Mouse (Mus musculus) erythroblast, embryonic 14.5 days (primary cell): ENCODE measurements around the gene Itga7. TPM values are rescaled to one million over a fixed set of nuclear protein-coding genes. Genes with fewer than 3 reads are reported as not detected.
A peak's percentile ranks its signal among the peaks of the same experiment; 100 is the strongest.

Source experiments
- H3K27me3 ChIP-seq: 2 replicates; pipeline ENCODE4 v1.6.1; 2012; ENCODE audit warnings: inconsistent platforms; ENCODE audit not compliant: control insufficient read depth
- H3K36me3 ChIP-seq: 2 replicates; pipeline ENCODE4 v1.6.1; 2012; ENCODE audit warnings: mild to moderate bottlenecking, inconsistent platforms; ENCODE audit not compliant: control insufficient read depth
- H3K4me1 ChIP-seq: 2 replicates; pipeline ENCODE4 v1.6.1; 2012; ENCODE audit warnings: inconsistent platforms; ENCODE audit not compliant: control insufficient read depth
- H3K4me3 ChIP-seq: replicated peaks from 2 replicates; pipeline ENCODE3; 2012; ENCODE audit warnings: moderate library complexity, mild to moderate bottlenecking, inconsistent platforms
- H3K9me3 ChIP-seq: 2 replicates; pipeline ENCODE4 v1.6.1; 2012; ENCODE audit warnings: low read length, inconsistent platforms, mixed read lengths; ENCODE audit not compliant: control insufficient read depth
- GATA1 ChIP-seq: IDR thresholded peaks from 2 replicates; pipeline ENCODE4 v1.6.1; 2012; ENCODE audit warnings: low read length, inconsistent platforms, mixed read lengths
- TAL1 ChIP-seq: IDR thresholded peaks from 3 replicates; pipeline ENCODE4 v1.6.1; 2012; ENCODE audit warnings: low read length, inconsistent platforms, mixed read lengths
- polyA plus RNA-seq: library from polyadenylated mRNA; stranded (reverse); fragments of >175 nt; gene quantifications from 2 replicates; pipeline ENCODE4 v1.2.3, GENCODE M21; 2012

The Itga7 gene
- 0.07 TPM in 1 of 2 replicates, not detected in the other for polyA plus RNA-seq

DNA sequence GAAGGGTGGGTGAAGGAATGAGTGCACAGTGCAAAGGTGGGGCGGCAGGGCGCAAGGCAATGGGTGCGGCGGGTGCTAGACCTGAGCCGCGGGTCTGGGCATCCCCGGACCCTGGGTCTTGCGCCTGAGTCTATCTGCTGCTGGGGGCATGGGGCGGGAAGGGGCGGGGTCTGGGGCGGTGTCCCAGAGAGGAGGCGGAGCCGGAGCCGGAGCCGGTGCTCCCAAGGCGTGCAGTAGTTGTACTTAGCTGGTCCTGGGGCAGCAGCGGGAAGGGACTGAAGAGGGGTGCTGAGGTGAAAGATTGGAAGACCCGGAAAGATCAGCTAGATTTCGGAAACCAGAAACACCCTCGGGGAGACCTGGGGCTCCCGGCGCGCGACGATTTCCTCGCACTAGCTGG is at the start of gene Itga7:
Itga7 (plus strand) TSS at position 245 of the 400 bp plus-strand sequence.
- H3K4me3 ChIP-seq: no peak within 1 kb of the TSS
- H3K9me3 ChIP-seq: no peaks in the 10 kb centered on the region; the same call in 1 of the 2 replicates
- TF ChIP-seq TAL1: no peak
- no peak for TF ChIP-seq GATA1
- H3K36me3 ChIP-seq: no peaks in the 10 kb centered on the region
- no peaks in the 10 kb centered on the region for H3K4me1 ChIP-seq
- H3K27me3 ChIP-seq: peaks cover 74% of the 10 kb centered on the region

DNA sequence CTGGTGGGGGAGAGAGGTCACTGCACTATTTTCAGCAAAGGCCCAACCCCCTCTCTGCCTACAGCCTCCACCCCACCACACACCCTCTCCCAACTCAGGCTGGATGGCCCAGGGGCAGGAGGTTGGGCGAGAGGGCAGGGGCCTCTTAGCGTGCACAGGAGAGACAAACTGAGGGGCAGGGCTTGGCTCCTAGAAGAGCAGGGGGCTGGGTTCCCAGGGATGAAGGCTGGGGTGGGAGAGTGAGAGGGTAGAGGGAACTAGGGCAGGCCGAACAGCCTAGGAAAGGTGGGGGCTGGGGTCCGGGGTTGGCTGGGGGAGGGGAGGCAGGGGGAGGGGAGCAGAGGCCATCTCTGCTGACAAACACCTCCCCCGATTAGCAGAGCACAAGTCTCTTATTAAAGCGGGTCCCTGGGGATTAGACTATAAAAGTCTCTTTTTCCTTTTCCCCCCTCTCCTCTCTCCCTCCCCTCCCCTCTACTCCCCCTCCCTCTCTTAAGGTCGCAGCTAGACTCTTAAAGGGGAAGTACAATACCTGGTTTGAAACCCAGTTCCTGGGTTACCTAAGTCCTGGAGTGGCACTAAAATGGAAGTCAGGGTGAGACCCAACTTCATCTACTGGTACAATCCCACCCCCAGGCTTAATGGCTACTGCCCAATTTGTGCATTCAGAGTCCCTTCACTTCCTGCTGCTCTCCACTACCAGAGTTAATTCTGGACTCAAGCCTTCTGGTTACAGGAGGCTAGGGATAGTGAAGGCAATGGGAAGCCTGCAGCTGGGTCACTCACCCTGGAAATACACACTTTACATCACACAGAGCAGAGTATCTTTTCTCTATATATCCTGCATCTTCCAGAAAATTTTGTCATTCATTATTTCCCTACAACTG is 44.4 kb upstream of the Itga7 start:
- Histone ChIP-seq H3K4me1 (peaks cover 19% of the 10 kb centered on the region), H3K27me3 (peaks cover 75% of the 10 kb centered on the region), H3K4me3 (no peak overlapping the region), H3K36me3 (no peaks in the 10 kb centered on the region), H3K9me3 (peaks cover 7% of the 10 kb centered on the region; the same call in 1 of the 2 replicates)
- no peak for TF ChIP-seq TAL1

DNA sequence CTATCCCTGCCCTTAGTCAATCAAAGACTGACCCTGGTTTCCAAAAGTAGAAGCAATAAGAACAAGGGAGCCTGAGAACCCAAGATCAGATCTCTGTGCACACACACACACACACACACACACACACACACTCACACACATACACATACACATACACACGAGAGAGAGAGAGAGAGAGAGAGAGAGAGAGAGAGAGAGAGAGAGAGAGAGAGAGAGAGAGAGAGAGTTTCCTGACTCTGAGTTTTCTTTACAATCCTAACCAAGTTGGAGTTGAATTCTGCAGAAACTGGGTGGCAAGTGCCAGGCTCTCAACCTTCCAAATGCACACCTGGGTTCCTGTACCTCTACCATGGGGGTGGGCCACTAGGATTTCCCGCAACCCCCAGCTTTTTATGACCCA is 43.8 kb upstream of the Itga7 start:
- Histone ChIP-seq H3K27me3 (peaks cover 82% of the 10 kb centered on the region), H3K4me3 (no peak overlapping the region), H3K4me1 (peaks cover 19% of the 10 kb centered on the region), H3K9me3 (peaks cover 7% of the 10 kb centered on the region; the same call in 1 of the 2 replicates), H3K36me3 (no peaks in the 10 kb centered on the region)
- TF ChIP-seq GATA1: no peak

DNA sequence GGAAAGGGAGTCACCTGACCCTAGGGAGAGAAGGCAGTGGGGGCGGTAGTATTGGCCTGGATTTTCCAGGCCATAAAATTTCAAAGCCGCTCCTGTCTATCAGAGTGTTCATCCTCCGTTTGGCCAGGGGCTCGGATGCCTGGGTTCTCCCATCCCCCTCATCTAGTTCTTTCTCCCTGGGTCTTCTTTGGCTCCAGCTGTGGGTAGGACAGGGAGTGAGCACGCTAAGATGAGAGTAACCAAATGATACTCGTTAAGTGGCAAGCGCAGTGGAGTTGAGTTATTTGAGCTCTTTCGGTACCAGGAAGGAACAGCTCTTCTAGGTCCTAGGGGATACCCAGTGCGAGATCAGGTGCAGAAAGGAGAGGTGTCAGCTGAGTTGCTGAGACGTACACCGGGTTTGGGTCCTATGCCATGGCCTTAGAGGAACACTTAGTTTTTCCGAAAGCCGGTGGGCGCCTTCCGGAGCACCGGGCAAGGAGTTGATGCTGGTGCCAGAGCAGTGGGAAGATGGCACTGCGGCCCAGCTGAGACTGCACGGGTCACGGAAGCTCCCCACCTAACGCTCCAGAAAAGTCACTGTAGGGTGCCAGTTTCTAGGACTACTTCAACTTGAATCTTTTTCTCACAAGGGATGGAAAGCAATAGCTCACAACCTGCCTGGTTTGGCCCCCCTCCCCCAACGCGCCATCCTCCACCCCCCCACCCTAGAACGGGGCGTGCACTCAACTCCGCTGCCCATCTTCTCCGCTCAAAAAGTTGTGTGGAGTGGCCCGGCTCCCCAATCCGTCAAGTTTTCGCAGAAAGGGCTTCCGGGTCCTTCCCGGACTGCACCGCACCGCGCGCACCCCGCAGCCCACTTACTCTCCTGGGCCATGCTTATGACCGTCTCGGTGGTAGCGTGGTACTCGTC is 43.0 kb upstream of the Itga7 start:
- no peaks in the 10 kb centered on the region for H3K36me3 ChIP-seq
- no peak for TF ChIP-seq TAL1
- TF ChIP-seq GATA1: no peak
- H3K27me3 ChIP-seq: peaks cover 90% of the 10 kb centered on the region
- H3K4me3 ChIP-seq: peak overlapping the region; percentile 55
- peaks cover 7% of the 10 kb centered on the region; the same call in 1 of the 2 replicates for H3K9me3 ChIP-seq
- H3K4me1 ChIP-seq: peaks cover 13% of the 10 kb centered on the region

DNA sequence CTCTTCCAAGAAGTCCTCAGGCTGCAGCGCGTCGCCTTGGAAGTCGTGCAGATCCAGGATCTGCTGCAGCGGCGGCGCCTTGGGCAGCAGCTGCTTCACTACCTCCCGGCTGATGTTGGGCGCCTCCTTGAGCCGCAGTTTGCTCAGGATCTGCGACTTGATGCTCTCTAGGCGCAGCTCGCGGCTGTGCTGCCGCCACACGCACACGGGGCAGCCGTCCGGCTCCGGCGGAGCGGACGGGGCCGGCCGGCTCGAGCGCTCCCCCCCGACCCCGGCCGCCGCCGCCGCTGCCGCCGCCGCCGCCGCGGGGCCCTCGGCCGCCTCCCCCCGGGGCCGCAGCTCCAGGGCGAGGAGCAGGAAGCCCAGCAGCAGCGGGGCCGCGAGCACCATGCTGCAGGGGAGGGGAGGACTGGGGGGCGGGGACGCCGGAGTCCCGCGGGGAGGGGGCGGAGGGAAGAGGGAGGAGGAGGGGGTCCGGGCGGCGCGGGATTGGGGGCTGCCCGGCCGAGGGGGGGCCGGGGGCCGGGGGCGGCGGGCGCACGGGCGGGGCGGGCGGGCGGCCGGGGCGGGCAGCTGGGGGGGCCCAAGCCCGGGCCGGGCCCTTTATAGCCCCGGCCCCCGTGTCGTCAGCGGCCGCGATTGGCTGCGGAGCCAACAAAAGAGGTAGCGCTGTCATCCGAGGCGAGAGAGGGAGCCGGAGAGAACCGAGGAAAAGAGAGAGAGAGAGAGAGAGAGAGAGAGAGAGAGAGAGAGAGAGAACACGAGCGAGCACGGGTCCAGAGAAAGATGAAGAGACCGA is 42.1 kb upstream of the Itga7 start, which contains the start of gene Gdf11:
Gdf11 (minus strand) TSS at position 423 of the 799 bp plus-strand sequence.
- H3K27me3 ChIP-seq: peaks cover 99% of the 10 kb centered on the region
- H3K4me3 ChIP-seq: peak within 1 kb of the TSS; percentile 55
- H3K36me3 ChIP-seq: no peaks in the 10 kb centered on the region
- peaks cover 7% of the 10 kb centered on the region; the same call in 1 of the 2 replicates for H3K9me3 ChIP-seq
- no peak for TF ChIP-seq TAL1
- no peak for TF ChIP-seq GATA1
- peaks cover 6% of the 10 kb centered on the region for H3K4me1 ChIP-seq

DNA sequence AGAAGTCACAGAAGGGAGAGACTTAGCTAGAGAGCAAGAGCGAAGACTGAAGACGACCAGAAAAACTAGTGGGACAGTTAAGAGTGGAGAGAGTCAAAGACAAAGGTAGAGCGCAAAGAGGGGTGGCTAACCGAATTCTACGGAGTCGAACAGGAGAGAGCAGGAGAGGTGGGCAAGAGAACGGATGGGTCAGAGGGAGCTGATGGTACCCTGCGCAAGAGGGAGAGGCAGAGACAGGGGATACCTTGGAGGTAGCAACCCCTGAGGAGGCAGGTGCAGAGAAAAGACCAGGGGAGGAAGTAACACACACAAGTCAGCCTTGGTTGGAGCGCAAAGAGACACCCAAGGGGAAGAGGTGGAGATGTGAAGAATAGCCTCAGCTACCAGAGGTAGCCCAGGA is 41.4 kb upstream of the Itga7 start:
- Histone ChIP-seq H3K9me3 (peaks cover 7% of the 10 kb centered on the region; the same call in 1 of the 2 replicates), H3K27me3 (peaks cover 99% of the 10 kb centered on the region), H3K4me3 (no peak overlapping the region), H3K4me1 (peaks cover 6% of the 10 kb centered on the region), H3K36me3 (no peaks in the 10 kb centered on the region)
- TF ChIP-seq GATA1 (no peak), TAL1 (no peak)

DNA sequence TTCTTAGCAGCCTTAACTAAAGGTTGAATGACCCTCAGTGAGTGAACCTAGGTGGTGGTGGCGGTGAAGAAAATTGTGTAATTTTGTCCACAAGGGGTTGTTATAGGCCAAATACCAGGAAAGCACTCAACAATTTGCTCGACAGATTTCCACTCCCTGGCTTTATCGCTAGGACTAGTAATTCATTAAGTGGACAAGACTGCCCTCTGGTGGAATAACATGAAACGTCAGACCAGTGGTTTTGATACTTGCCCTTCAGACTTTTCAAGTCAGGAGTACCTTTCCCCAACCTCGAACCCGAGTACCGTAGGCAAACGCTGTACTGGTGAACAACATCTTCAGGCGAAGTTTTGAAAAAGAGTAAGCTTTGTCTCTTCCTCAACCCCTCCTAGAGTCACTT is 38.2 kb upstream of the Itga7 start:
- H3K27me3 ChIP-seq: peaks cover 75% of the 10 kb centered on the region
- no peak for TF ChIP-seq TAL1
- TF ChIP-seq GATA1: no peak
- H3K4me3 ChIP-seq: no peak overlapping the region
- H3K4me1 ChIP-seq: peaks cover 6% of the 10 kb centered on the region
- no peaks in the 10 kb centered on the region for H3K36me3 ChIP-seq
- peaks cover 7% of the 10 kb centered on the region; the same call in 1 of the 2 replicates for H3K9me3 ChIP-seq

DNA sequence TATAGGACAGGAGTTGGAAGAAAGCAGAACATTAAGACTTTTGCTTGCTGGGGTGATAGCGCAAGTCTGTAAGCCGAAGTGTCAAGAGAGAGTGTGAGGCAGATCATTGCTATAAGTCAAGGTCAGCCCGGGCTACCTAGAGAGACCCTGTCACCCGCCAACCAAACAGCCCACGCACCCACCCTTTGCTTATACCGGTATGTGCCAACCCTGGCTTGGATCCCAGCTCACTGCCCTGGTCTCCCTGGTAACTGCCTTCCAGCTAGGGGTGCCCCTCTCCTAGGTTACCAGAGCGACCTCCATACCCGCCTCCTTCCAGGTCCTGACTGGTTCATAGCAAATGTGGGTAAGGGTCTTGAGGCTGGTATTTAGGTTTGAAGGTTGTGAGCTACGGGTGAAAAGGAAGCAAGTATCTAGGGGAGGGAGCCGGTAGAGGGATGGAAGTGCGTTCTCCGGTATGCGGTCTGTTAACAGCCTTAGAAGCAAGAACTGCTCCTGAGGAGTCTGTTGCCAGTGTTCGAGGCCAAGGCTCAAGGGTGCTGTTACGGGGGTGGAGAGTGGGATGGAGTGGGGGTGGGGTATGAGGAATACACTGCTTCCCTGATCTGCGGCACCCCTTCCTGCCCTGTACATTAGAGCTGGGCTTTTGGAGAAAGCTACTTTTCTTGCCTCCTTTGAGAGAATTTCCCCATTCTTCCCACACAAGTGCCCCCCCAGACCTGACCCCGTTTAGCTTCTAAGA is 37.5 kb upstream of the Itga7 start:
- Histone ChIP-seq H3K27me3 (peaks cover 68% of the 10 kb centered on the region), H3K4me1 (peaks cover 2% of the 10 kb centered on the region)
- TF ChIP-seq GATA1 (no peak), TAL1 (no peak)

More for the DNA sequence above, 37.5 kb upstream of the Itga7 start:
- Histone ChIP-seq H3K9me3 (peaks cover 3% of the 10 kb centered on the region; the same call in 1 of the 2 replicates), H3K4me3 (no peak overlapping the region), H3K36me3 (no peaks in the 10 kb centered on the region)
